Mouse (Mus musculus) brain, embryonic 14.5 days (tissue): ENCODE measurements around the gene Gm5788.

ENCODE experiments used
- CTCF ChIP-seq: fragments of 200-500 bp; IDR thresholded peaks from 2 replicates; pipeline ENCODE4 v1.5.1; 2012; ENCODE audit warnings: inconsistent platforms, mild to moderate bottlenecking, moderate library complexity, borderline replicate concordance; ENCODE audit not compliant: insufficient read depth, insufficient read length; ENCODE audit errors: extremely low read depth
- POLR2A ChIP-seq: fragments of 200-500 bp; IDR thresholded peaks from 2 replicates; pipeline ENCODE4 v1.6.1; 2012; ENCODE audit warnings: mild to moderate bottlenecking, inconsistent platforms, borderline replicate concordance; ENCODE audit not compliant: poor library complexity, insufficient read depth, insufficient read length, severe bottlenecking; ENCODE audit errors: extremely low read depth

DNA sequence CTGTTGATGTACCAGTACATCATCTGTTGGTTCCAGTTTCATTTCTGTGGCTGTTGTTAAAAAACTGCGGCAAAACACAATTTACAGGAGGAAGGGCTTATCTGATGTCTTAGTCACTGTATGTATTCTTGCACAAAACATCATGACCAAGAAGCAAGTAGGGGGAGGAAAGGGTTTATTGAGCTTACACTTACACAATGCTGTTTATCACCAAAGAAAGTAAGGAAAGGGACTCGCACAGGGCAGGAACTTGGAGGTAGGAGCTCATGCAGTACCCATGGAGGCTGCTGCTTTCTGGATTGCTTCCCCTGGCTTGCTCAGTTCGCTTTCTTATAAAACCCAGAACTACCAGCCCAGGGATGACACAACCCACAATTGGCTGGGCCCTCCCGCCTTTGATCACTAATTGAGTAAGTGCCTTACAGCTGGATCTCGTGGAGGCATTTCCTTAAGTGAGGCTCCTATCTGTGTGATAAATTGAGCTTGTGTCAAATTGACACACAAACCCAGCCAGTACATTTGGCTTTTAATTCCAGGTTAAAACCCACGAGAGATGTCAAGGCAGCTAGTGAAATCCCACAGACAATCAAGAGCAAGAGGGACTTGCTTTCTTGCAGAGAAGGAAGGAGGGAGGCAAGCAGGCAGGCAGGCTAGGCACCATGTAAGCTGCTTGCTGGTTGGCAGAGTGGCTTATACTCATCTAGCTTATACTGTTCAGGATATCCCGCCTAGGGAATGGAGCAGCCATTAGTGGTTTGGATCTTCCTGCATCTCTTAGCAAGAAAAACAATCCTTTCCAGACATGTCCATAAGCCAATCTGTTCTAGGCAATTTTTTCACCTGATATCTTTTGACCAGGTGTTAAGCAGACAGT is 24.0 kb upstream of the Gm5788 start:
- TF ChIP-seq POLR2A, result no peak
- TF ChIP-seq CTCF, result no peak
